Mouse (Mus musculus) cerebellum, postnatal 25 days (tissue): ENCODE measurements at regions not wholly inside any gene's neighbourhood (a gene's known extent, or its start where the extent isn't known, plus 50 kb on each side); places are given as distances from the start of the nearest gene placed in this dataset.
"Not testable (repeated sequence)": the region's sequence is repeated elsewhere in the genome, so short reads cannot be mapped to it uniquely, and the experiment has no call there.

Experiments used
- DNase-seq, 2 experiments: peaks; one replicate each; pipeline ENCODE4 v3.0.0; 2021; ENCODE audit warnings: mixed read lengths in 2 of 2

DNA sequence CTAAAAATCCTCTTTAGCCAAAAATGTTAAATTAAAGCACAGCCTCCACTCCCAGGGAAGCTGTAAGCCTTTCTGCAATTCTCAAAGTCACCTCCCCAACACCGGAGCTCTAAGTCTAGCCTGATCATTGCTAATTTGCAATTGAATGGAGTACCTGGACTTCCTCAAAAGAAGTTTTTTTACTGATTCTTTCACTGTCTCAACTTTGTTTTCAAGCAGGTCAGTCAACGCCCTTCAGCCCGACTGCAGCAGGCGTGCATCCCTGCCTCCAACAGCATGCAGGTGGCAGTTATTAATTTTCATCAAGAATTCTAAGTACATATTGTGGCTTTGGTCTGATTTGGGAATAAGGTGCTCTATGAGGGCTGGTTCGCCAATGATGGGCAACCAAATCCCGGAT lies 589.0 kb upstream of the Cadm2 start:
- not testable (repeated sequence) for DNase-seq

DNA sequence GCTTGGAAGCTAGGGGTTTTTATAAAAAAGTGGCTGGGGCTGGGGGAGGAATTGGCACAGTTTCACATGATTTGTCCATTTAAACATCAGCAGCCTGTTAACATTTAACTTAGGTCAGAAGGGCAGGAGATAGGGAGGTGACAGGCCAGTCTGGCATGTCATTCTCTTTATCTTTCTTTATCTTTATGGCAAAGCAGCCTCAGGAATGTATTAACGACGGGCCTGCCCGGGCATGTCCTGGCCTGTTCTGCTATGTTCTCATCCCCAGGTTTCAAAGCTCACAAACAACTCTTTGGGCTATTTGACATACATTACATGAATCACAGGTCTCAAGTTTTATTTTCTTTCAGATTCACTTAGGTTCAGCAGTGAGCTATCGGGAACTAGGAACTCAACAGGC lies 584.2 kb upstream of the Cadm2 start:
- DNase-seq: not testable (repeated sequence)

DNA sequence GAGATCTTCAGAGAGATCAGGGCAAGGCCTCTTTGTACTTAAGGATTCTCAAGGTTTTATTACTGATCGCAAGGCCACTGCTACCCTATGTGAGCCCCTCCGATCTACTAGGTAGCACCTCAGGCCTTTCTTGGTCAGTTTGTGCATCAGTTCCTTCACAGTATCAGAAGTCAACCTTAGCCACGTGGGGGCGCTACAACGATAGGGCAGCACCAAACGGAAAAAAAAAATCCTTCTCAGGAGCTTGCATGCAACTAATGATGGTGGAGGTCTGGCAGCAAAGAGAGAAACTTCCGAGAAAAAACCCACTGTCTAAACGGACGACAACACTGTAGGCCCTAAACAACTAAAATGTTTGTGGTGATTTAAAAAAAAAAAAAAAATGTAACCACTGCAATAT lies 543.9 kb upstream of the Cadm2 start:
- peak in 1 of 2 experiments; percentile 10 for DNase-seq

DNA sequence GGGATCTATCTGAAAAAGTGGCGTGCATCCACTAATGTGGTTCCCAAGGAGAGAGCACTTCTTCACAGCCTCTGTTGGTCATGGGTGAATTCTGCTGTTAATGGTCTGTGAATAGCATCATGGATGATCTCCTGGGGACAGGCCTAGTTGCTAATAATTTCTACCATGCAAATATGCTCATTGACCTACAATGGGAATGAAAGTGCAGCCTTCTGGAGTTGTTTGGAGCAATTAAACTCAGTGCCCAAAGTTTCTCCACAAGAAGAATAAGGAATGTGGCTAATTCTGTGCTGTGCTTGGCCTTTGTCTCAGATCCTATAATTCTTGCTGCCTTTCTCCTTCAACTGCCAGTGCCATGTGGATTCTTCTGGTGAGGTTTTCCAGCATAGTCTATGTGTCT lies 532.8 kb upstream of the Cadm2 start:
- DNase-seq: no peak
